Mouse (Mus musculus) C2C12 (cell line): ENCODE measurements at regions not wholly inside any gene's neighbourhood (a gene's known extent, or its start where the extent isn't known, plus 50 kb on each side); places are given as distances from the start of the nearest gene placed in this dataset.

Experiments
- CTCF ChIP-seq: IDR thresholded peaks from one replicate; pipeline ENCODE4 v1.5.1; 2011; ENCODE audit not compliant: control insufficient read depth, insufficient read depth, insufficient read length
- FOSL1 ChIP-seq: IDR thresholded peaks from one replicate; pipeline ENCODE4 v1.8.0; 2011; ENCODE audit warnings: mild to moderate bottlenecking, low read length; ENCODE audit not compliant: poor library complexity, insufficient read depth, severe bottlenecking
- MAX ChIP-seq: IDR thresholded peaks from one replicate; pipeline ENCODE4 v1.6.1; 2011; ENCODE audit warnings: mild to moderate bottlenecking, control low read depth
- MYOG ChIP-seq: IDR thresholded peaks from one replicate; pipeline ENCODE4 v1.6.1; 2011; ENCODE audit not compliant: control insufficient read depth, insufficient read length; ENCODE audit errors: extremely low read depth

DNA sequence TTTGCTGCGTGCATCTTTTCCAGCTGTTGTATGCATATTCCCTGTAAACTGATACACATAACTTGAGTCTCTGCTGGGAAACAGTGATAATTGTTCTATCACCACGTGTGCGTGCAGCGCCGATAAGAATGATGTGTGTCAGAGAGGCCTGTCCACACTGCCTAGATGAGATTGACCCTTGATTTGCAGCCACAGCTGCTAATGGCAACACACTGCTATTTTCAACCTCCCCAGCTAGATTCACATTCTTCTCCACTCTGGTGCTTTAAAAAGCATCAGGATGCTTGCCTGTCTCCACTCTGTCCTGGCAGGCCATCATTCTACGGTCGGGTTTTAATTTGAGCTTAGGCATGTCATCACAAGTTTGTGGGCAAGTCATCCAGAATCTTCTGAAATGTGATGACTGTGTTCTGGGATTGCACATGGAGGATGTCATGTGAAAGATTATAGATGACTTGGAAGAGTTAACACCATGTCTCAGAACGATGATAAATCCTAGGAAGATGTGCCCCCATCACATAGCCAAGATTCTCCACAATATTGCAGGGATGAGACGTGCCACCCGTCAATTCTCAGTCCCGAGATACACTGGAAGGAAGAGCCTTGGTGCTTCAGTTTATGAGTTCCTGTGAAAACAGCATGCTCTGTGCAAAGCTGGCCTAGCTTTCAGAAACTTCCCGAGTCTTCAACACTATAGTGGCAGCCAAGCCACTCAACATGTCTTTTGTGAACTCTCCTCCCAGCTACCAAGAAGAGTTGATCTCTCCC is 123.6 kb upstream of the Nrip1 start:
- TF ChIP-seq CTCF (no peak), MAX (no peak), MYOG (no peak), FOSL1 (no peak)
